Mouse (Mus musculus) stomach, postnatal 0 days (tissue): ENCODE measurements at regions not wholly inside any gene's neighbourhood (a gene's known extent, or its start where the extent isn't known, plus 50 kb on each side); places are given as distances from the start of the nearest gene placed in this dataset.

Experiments
- CTCF ChIP-seq: IDR thresholded peaks from 2 replicates; pipeline ENCODE4 v1.5.1; 2016; ENCODE audit warnings: antibody characterized with exemption, low read depth, mild to moderate bottlenecking, moderate library complexity
- EP300 ChIP-seq: optimal IDR thresholded peaks from 2 replicates; pipeline ENCODE3; 2016; ENCODE audit warnings: antibody characterized with exemption

GRCm38 (mm10) chr10:119340323-119340722 lies 100.5 kb upstream of the Cand1 start:
- TF ChIP-seq CTCF (peak; percentile 60), EP300 (no peak)
